Mouse (Mus musculus): Measurements from ENCODE around the gene H2afj. TPM values are rescaled to one million over a fixed set of nuclear protein-coding genes. Genes with fewer than 3 reads are reported as not detected.

Gene H2afj
- total RNA-seq, 1 experiment from 2014 or later = 124 TPM

DNA sequence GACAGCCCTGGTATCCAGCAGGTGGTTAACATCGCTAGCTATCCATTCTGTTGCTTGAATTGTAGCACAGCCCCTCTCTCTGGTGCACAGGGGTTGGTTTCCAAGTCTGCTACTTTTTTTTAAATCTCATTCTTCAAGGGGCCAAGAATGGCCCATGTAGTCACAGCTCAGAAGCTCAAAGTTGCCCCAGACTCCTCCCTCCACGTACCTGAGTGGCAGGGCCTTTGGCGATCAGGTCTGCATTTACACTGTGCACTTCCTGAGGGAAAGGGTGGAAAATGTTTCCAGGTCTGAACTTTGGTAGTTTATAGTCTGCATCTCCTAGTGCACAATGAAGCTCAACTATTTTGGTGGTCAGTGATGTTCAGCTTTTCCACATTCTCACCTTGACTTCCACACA is 39.2 kb downstream of the H2afj start:
- DNase-seq = no peak

- peak; percentile 83 for DNase-seq
Measured at GRCm38 (mm10) chr6:136847790-136848189, 39.7 kb downstream of the H2afj start.

GRCm38 (mm10) chr6:136848399-136848798 is 40.4 kb downstream of the H2afj start:
- no peak for DNase-seq

- DNase-seq = no peak
Measured at GRCm38 (mm10) chr6:136848971-136849370, 40.9 kb downstream of the H2afj start.

DNA sequence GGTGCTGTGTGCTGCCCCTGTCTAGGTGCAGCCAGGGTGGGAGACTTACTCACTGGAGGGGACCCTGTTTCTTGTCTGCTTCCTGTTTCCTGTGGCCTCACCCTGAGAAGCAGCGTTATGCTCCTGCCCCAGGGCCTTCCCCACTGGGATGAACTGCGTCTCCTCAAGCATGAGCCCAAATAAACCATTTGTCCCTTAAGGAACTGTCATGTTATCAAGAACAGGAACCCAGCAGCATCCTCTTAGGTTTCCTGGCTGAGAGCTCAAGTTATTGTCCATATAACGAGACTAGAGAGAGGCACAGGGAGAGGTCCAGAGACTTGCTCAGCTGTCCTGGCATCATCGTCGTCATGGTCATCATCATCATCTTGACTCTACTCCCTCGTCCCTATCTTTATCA is 42.2 kb downstream of the H2afj start:
- DNase-seq = no peak

- DNase-seq = no peak
Measured at GRCm38 (mm10) chr6:136852348-136852747, 44.3 kb downstream of the H2afj start.

- DNase-seq = peak; percentile 38
Measured at GRCm38 (mm10) chr6:136852762-136853161, 44.7 kb downstream of the H2afj start.

DNA sequence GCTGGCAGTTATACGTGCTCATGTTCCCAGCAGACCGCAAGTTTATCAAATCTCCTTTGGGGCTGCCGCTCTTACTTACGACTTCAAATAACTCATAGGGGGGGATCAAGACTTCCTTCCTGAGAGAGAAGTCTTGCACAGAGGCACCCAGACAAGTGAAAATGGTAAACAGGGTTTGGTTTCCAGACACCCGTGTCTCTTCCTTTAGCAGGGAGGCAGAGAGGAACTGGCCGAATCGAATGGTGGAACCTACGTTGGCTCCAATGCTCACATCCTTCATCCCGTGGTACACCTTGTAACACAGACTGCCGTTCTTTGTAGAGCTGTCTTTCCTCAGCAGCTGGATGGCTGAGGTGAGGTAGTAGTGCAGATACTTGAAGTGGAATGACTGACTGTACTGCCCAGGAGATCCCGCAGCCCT is 46.3 kb downstream of the H2afj start:
- no peak for DNase-seq

DNA sequence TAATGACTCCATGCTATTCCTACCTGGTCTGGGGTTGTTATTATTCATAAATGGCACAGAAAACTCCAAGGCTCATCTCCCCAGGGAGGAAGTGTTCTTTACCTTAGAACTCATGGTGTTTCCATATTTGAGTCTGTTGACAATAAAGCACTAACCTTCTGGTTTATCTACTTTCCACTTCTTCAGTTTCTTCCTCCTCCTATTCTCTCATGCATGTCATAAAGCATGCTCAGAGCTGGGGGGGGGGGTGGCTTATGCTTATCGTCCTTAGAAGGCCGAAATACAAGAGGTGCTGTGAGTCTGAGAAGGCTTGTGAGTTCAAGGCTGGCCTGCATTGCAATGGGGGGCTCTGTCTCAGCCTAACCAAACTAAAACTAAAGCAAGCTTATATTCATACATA is 47.1 kb downstream of the H2afj start:
- no peak for DNase-seq

DNA sequence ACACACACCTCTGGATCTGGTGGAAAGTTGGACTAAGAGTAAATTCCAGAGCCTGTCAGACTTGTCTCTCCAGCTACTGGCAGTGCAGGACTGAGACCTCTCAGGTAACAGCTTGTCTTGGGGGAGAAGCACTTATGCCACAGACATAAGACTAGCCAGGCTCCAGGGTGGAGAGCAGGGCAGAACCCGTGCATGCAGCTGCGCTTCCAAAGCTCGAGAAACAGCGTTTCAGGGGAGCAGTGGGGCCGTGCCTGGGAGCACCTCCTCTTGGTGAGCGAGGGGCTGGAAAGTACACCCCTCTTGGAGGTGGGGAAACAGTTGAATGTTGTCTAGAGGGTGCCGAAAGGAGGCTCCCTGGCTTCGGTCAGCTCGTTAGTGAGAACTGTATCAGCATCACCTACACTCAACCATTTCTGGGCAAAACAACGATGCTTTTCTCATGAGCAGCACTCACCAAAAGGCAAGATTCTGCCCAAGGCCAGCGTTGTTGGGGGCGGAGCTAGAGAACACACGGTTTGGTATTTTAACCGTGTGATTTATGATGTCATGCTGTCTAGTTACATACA is 48.1 kb downstream of the H2afj start:
- peak; percentile 65 for DNase-seq

DNA sequence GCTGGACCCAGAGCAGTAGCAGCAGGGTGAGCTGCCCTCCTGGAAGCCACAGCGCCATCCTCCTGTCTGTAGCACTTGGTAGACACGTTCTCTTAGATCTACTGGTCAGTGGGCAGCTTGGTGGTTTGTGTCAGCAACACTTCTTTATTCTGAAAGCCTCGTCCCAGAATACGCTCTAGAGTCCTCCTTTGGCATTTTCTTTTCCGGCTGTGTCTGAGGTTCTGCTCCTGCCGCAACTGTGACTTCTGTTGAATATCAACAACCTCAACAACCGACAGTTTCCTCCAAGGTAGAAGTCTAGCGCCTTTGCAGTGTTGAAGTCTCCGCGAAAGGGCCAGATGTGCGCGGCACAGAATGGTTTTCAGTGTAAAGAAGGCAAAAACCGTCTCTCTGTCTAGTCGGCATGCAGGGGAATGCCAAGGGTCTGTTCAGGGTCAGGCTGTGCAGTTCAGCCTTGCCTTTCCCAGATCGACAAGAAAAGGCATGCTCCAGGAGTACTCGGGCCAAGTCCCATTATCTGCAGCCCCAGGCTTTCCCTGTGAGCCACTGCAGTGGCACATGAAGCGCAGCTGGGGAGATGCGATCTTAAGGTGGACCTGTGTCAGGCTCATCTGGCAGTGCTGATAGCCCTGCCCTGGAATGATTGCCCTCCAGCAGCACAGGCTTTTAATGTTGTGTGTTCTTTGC is 49.3 kb downstream of the H2afj start, which contains the start of gene Art4:
Art4 (minus strand) TSS at position 548 of the 687 bp plus-strand sequence.
- peak; percentile 50 for DNase-seq

GRCm38 (mm10) chr6:136857873-136858260 is 49.8 kb downstream of the H2afj start:
- DNase-seq = no peak

GRCm38 (mm10) chr6:136858420-136858819 is 50.4 kb downstream of the H2afj start:
- no peak for DNase-seq

Small RNAs within 50 kb of the gene (microRNA-seq; reads per million reads assigned to microRNA genes)
- gene Gm44364 = 0 reads per million in 2 experiments

Other genes starting within 250 kb of the H2afj start
- gene Plbd1, start 146.3 kb upstream of the H2afj start, total RNA-seq (2021) = 101 and 110 TPM in 2 replicates
- gene Gucy2c, start 26.5 kb upstream of the H2afj start, total RNA-seq (2021) = 0.08 and 0.22 TPM in 2 replicates
- gene Hist4h4, start 3.8 kb upstream of the H2afj start, total RNA-seq (2021) = 24.3 and 24.8 TPM in 2 replicates
- 0.38 and 1.1 TPM in 2 replicates for gene BC049715, start 19.4 kb downstream of the H2afj start, total RNA-seq (2021)
- gene Wbp11, start 20.0 kb downstream of the H2afj start, total RNA-seq (2021) = 73.4 and 79.6 TPM in 2 replicates
- 0.22 and 0.38 TPM in 2 replicates for gene Smco3, start 27.2 kb downstream of the H2afj start, total RNA-seq (2021)
- gene Art4, start 49.5 kb downstream of the H2afj start, total RNA-seq (2021) = 6.0 and 7.4 TPM in 2 replicates
- 177 and 231 TPM in 2 replicates for gene Mgp, start 67.6 kb downstream of the H2afj start, total RNA-seq (2021)
- gene Erp27, start 113.9 kb downstream of the H2afj start, total RNA-seq (2021) = 0.30 TPM in 1 of 2 replicates, not detected in the other
- gene Pde6h, start 115.6 kb downstream of the H2afj start, total RNA-seq (2021) = 0.44 TPM in 1 of 2 replicates, not detected in the other
- 24.4 and 62.7 TPM in 2 replicates for gene Arhgdib, start 133.7 kb downstream of the H2afj start, total RNA-seq (2021)